Mouse (Mus musculus): ENCODE data around the gene Eno2. TPM values are rescaled to one million over a fixed set of nuclear protein-coding genes. Genes with fewer than 3 reads are reported as not detected.

Gene Eno2
- 15.9 and 24.6 TPM in 2 replicates for total RNA-seq (2012; rRNA removed)
- 20.8 and 26.7 TPM in 2 replicates for total RNA-seq (2014; rRNA removed)
- 23.1 and 23.6 TPM in 2 replicates for polyA plus RNA-seq (2012; ENCODE audit: insufficient read length, low read depth)

- DNase-seq (ENCODE audit: extremely low read depth), result peak; percentile 71
- Histone ChIP-seq H3K9ac (ENCODE audit: insufficient read depth, low read depth) (peak within 1 kb of the TSS; percentile 86), H3K36me3 (replicated peaks in 1 of 2; ENCODE audit: control insufficient read depth in 1 of 2, insufficient read depth in 1 of 2, low read length in 1 of 2) (peaks cover 16 to 31% of the 10 kb centered on the region in 2 experiments), H3K27ac (ENCODE audit: insufficient read depth, low read depth) (peak within 1 kb of the TSS; percentile 76), H3K4me3 (replicated peaks in 1 of 3; ENCODE audit: low read depth in 2 of 3, low read length in 2 of 3, poor library complexity in 1 of 3) (peak within 1 kb of the TSS; percentile 67 to 98 (median 88)), H3K4me1 (ENCODE audit: control insufficient read depth in 1 of 2, insufficient read depth in 2 of 2) (peaks cover 7 to 33% of the 10 kb centered on the region in 2 experiments), H3K27me3 (replicated peaks) (peaks cover 15% of the 10 kb centered on the region), H3K79me2 (replicated peaks; ENCODE audit: control insufficient read depth, extremely low read depth, insufficient read depth, poor library complexity, severe bottlenecking) (no peaks in the 10 kb centered on the region), H3K4me2 (ENCODE audit: insufficient read depth, low read depth, poor library complexity, severe bottlenecking) (peak within 1 kb of the TSS; percentile 80), H3K9me3 (replicated peaks; ENCODE audit: low read length) (no peaks in the 10 kb centered on the region)
- in situ Hi-C loops (cut with MboI; ENCODE audit: low pct_ligation_motif_present, low pct_unique_long_range_greater_than_20kb, low sequenced_read_pairs) (no loop called here), dilution Hi-C loops (cut with MboI; ENCODE audit: extremely low pct_ligation_motif_present, extremely low pct_unique_long_range_greater_than_20kb, low sequenced_read_pairs) (no loop called here)
- peak; percentile 34; the same call in 1 of the 2 replicates for TF ChIP-seq NRF1 (IDR thresholded peaks at IDR 0.05; ENCODE audit: low read depth, low read length)
- no peak for TF ChIP-seq ZC3H11A (IDR thresholded peaks at IDR 0.05; ENCODE audit: low read depth, low read length)
- no peak for TF ChIP-seq RCOR1 (conservative IDR thresholded peaks at IDR 0.05; ENCODE audit: low read depth, low read length)
- no peak; the same call in 1 of the 2 replicates for TF ChIP-seq ZMIZ1 (IDR thresholded peaks at IDR 0.05; ENCODE audit: low read depth, low read length)
- peak; percentile 64 for TF ChIP-seq CHD2 (IDR thresholded peaks at IDR 0.05; ENCODE audit: low read length)
- TF ChIP-seq MAFK (IDR thresholded peaks at IDR 0.05; ENCODE audit: insufficient replicate concordance, low read length), result no peak
- no peak for TF ChIP-seq GABPA (IDR thresholded peaks at IDR 0.05; ENCODE audit: insufficient replicate concordance, low read depth, low read length)
- TF ChIP-seq UBTF (IDR thresholded peaks at IDR 0.05; ENCODE audit: low read depth, low read length), result peak; percentile 82; the same call in 1 of the 2 replicates
- no peak; the same call in 1 of the 2 replicates for TF ChIP-seq SIN3A (IDR thresholded peaks at IDR 0.05; ENCODE audit: low read length)
- no peak for TF ChIP-seq RAD21 (IDR thresholded peaks at IDR 0.05; ENCODE audit: low read depth, low read length)
- no peak for TF ChIP-seq MEF2A (IDR thresholded peaks at IDR 0.05; ENCODE audit: borderline replicate concordance, low read depth, low read length)
- TF ChIP-seq CTCF (conservative IDR thresholded peaks at IDR 0.05 in 1 of 2, IDR thresholded peaks at IDR 0.05 in 1 of 2; ENCODE audit: low read depth in 2 of 2, low read length in 2 of 2), result no peak
- no peak for TF ChIP-seq KAT2A (IDR thresholded peaks at IDR 0.05; ENCODE audit: insufficient replicate concordance, low read length)
- TF ChIP-seq POLR2A (IDR thresholded peaks at IDR 0.05; ENCODE audit: low read depth, low read length), result peak; percentile 41; the same call in 1 of the 2 replicates
- TF ChIP-seq NELFE (IDR thresholded peaks at IDR 0.05; ENCODE audit: low read depth, low read length), result 0 out of 2 replicates have a peak, but pooled peaks have one; percentile 17
- TF ChIP-seq E2F4 (IDR thresholded peaks at IDR 0.05; ENCODE audit: insufficient replicate concordance, low read depth, low read length), result no peak
- TF ChIP-seq EP300 (IDR thresholded peaks at IDR 0.05; ENCODE audit: low read length), result no peak
- no peak for TF ChIP-seq ZNF384 (IDR thresholded peaks at IDR 0.05; ENCODE audit: low read depth, low read length)
- no peak; the same call in 1 of the 2 replicates for TF ChIP-seq USF2 (conservative IDR thresholded peaks at IDR 0.05; ENCODE audit: low read depth, low read length)
- TF ChIP-seq MXI1 (IDR thresholded peaks at IDR 0.05; ENCODE audit: low read depth, low read length), result peak; percentile 69
- peak; percentile 71; the same call in 1 of the 2 replicates for TF ChIP-seq TCF12 (IDR thresholded peaks at IDR 0.05; ENCODE audit: low read depth, low read length)
- TF ChIP-seq USF1 (IDR thresholded peaks at IDR 0.05; ENCODE audit: low read depth, low read length), result peak; percentile 70
- no peak for TF ChIP-seq JUND (conservative IDR thresholded peaks at IDR 0.05; ENCODE audit: low read depth, low read length)
- no peak for TF ChIP-seq CHD1 (IDR thresholded peaks at IDR 0.05; ENCODE audit: low read depth, low read length)
- TF ChIP-seq IRF4 (IDR thresholded peaks at IDR 0.05; ENCODE audit: low read depth, low read length), result peak; percentile 64; the same call in 1 of the 2 replicates
- TF ChIP-seq ETS1 (conservative IDR thresholded peaks at IDR 0.05; ENCODE audit: low read depth, low read length), result peak; percentile 62
- no peak; the same call in 1 of the 2 replicates for TF ChIP-seq POLR2AphosphoS2 (IDR thresholded peaks at IDR 0.05; ENCODE audit: low read depth, low read length)
- no peak for TF ChIP-seq PAX5 (IDR thresholded peaks at IDR 0.05; ENCODE audit: low read length)
- TF ChIP-seq HCFC1 (IDR thresholded peaks at IDR 0.05; ENCODE audit: low read depth, low read length), result no peak
- no peak for TF ChIP-seq MYC (IDR thresholded peaks at IDR 0.05; ENCODE audit: low read depth, low read length)
- TF ChIP-seq BHLHE40 (IDR thresholded peaks at IDR 0.05; ENCODE audit: low read depth, low read length), result peak; percentile 80
- TF ChIP-seq MAZ (IDR thresholded peaks at IDR 0.05; ENCODE audit: low read depth, low read length), result peak; percentile 70
Measured at GRCm38 (mm10) chr6:124769101-124769765, at the start of gene Eno2. Eno2 (minus strand) TSS chr6:124769673.
